Mouse (Mus musculus) T-helper 17 cell (primary cell): ENCODE results near the gene Gse1.
"Not testable (repeated sequence)": the region's sequence is repeated elsewhere in the genome, so short reads cannot be mapped to it uniquely, and the experiment has no call there.

ENCODE experiments used
- in situ Hi-C, 2 experiments: fragments of 300-600 bp; cut with MboI, MseI; formaldehyde crosslinking; loops; 1 replicate in 1 of 2; 2 replicates in 1 of 2; pipeline ENCODE4 v1.15.1; 2025; ENCODE audit warnings: high pct_unique_total_duplicates in 2 of 2

Gse1 gene

DNA sequence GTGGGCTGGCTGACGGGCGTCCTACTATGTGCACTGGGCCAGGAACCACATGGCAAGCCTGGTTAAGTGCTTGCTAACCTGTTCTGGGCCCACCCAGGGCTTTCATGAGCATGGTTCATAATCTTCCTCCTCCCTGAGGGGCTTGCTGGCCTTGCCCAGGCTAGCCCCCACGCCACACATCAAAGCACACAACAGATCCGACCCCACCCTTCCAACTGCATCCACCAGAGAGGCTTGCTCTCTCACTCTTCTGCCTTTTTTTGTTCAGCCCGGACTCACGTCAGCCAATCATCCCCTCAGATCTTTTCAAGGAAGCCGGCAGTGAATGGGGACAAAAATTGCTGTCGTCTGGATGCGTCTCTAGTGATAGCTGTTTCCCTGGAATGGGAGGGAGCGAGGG lies 112.9 kb downstream of the Gse1 start:
- in situ Hi-C loops, result no loop called here

DNA sequence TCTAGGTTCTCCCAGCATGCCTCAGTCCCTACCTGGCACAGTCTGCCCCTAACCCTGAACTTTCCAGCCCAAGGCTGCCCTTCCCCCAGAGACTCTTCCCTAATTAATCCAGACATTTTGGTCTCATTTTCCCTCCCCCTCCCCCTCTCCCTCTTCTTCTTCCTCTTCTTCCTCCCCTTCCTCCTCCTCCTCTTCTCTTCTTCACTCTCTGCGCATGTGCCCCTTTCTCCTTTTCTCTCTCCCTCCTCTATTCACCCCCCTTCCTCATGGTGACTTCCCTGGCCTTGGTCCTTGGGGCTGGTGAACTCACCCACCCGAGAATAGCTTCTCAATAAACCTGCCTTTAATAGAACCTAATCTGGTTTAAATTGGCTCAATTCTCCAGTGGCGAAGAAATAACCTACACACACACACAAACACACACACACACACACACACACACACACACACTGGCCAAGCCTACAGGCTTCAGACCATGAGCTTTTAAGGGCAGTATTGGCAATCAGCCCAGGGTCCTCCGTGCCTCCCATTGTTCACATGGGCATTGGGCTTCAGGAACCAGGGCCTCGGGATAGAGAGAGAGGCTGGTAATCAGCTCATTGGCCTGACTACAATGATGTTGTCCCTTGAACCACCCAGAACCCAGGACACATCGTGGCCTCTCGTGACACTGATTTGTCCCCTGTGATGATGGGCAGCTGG lies 114.7 kb downstream of the Gse1 start:
- in situ Hi-C loops, result no loop called here

DNA sequence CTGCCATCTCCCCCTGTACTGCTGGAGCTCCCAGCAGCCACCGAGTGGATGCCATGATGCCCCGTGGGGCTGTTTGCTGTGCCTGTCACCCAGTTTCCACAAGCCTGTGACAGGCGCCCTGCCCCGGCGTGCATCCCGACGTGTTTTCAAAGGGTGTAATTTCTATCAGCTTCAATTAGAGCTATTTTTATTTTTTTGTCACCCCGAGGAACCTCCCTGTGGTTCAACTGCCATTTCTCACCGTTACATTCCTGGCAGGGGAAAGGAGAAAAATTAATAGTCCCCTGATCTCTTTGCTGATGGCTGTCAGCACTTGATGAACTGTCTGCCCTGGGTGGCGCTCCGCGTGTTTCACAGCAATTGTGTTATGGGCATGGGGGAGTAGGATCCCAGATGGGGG lies 115.3 kb downstream of the Gse1 start:
- in situ Hi-C loops, result no loop called here

DNA sequence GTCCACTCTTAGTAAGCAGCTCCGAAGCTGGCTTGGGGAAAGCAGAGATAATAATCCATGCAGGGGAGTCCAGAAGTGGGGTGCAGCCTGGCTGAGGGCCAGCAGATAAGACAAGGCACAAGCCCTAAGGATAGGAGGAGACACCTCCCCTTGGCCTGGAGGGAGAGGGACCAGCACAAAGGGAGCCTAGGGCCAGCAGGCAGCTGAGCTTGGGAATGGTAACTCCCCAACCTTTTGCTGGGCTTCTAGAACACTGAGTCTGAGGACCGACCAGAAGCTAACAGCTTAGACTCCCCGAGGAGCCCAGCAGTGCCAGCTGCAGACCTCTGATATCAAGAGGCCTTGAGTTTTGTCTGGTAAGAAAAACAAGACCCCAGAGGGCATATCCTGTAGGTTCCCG lies 115.9 kb downstream of the Gse1 start:
- in situ Hi-C loops, result no loop called here

DNA sequence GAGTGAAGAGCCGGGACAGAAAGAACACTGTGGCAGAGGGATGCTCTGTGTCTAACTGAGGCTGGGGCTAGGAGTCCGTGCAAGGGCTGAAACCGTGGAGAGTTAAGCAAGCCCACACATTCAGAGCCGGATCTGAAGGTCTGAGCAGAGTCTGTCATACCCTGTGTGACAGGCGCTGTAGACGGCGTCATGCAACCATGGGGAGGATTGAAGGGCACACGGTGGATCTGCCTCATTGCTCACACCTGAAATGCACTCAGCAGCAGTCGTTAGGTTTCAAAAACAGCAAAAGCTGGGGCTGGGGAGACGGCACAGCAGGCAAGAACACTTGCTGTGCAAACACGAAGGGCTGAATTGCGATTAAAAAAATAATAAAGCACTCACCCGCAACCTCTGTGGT lies 116.3 kb downstream of the Gse1 start:
- in situ Hi-C loops, result no loop called here

DNA sequence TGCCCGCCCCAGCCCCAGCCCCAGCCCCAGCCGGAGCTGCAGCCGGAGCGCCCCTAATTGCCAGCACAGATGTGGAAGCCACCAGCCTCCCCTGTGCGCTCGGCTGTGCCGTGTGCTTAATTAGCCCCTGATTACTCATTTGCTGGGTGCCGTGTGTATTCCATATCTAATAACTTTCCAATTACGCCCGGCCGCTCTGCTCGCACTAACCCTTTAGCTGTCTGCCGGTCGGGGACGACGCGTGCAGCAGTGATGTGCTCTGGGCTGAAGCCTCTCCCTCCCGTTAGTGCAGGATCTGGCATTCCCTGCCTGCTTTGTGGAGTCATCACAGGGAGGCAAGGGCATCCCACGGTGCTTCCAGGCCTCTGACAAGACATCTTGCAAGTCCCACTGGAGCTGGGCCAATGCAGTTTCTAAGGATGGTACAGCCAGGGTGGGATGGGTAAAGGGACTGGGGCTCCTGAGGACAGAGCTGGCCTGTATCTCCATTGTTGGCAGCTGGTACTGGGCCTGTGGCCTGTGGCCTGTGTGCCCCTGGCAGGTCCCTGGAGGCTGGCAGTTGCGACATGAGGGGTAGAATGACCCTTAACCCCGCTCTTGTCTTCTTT lies 119.6 kb downstream of the Gse1 start:
- in situ Hi-C loops, result no loop called here

DNA sequence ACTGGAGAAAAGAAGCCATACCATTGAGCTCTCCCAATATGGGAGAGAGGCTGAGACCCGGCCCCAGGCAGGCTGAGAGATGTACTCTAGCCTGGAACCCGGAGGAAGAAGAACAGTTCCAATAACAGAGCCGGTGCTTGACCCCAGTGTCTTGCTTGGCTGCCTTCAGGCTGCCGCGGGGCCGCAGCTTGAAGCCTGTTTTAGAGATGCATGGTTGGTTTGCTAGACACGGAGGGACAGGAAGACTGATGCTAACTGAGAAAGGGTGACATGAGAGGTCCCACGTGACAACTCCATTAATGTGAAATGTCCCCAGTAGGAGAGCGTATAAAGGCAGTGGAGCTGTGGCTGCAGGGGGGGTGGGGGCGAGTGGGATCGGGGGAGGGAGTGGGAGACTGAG lies 120.7 kb downstream of the Gse1 start:
- in situ Hi-C loops, result no loop called here

DNA sequence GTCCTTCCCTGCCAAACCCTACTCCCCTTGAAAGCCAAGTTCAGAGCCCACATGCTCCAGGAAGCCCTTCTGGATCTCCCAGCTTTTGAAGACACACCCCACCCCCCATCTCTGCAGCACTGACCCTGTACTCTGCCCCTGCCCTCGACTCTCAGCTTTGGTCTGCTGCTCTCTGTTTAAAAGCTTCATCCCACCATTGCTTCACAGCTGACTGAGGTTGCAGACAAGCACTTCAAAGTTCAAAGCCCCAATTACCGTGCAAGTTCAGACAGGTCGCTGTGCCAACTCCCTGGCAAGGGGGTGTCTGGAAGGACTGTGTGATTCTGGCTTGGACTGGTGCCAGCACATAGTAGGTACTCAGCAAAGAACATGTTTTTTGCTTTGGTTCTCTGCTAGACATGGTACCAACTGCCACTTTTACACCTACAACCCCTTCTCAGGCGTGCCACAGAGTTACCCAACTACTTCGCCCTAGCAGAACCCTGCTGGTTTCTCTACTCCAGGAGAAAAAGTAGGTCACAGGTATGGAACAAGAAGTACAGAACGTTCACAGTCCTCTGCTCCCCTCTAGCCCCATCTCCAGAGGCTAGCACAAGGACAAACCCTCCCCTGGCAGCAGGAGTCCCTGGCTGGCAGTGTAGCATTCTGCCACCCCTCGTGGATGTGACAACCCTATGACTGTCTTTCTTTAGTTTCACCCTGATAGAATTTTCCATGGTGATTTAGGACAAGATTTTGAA lies 123.2 kb downstream of the Gse1 start:
- in situ Hi-C loops, result no loop called here

DNA sequence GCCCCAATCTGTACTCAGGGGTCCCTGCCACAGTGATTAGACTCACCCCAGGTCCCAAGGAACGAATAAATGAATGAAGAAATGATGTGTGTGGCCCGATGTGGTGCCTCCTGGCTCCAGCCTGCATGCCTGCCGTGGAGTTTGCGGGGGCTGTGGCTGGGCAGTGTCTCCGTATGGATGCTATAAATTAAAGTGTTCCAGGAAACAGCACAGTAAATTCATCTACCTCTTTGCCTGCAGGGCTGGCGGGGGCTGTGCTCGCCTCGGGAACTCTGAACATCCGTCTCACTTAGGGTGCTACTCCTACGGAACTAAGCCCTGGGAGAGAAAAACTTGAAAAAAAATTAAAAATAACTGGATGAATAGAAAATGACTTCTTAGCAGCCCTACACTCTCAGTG lies 123.8 kb downstream of the Gse1 start:
- in situ Hi-C loops, result no loop called here

DNA sequence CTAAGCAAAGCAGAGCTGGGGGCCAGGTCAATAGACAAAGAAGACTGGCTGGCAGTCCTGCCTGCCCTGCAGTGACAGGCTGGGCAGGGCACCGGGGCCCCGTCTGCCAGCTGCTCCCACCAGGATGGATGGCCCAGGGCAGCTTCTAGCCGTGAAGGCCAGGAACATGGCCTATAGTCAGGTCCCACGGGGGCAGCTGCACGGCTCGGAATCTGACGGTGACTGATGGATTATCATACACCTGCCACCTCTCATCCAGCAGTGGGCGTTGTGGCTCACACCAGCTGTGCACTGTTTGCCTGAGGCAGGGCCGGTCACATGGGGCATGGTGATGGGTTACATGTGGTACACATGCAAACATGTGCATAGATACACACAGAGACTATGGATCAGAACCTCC lies 127.8 kb downstream of the Gse1 start:
- in situ Hi-C loops, result no loop called here

DNA sequence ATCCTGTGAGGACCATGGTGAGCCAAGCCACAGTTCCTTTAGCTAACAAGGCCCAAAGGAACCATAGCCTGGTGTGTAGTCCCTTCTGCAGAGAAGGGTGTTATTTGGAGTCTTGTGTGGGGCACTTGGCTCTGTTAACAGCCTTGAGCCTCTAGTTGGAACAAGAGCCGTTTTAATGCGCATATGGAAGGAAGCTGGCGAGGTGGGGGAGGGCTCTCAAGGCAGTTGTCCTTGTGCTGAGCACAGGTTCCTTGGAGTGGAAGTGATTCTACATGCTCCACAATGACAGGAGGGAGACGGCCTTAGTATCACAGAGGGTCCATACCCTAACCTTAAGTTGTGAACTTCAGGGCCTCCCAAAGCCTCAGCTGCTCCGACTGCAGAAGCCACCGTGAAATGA lies 129.2 kb downstream of the Gse1 start:
- in situ Hi-C loops, result no loop called here

DNA sequence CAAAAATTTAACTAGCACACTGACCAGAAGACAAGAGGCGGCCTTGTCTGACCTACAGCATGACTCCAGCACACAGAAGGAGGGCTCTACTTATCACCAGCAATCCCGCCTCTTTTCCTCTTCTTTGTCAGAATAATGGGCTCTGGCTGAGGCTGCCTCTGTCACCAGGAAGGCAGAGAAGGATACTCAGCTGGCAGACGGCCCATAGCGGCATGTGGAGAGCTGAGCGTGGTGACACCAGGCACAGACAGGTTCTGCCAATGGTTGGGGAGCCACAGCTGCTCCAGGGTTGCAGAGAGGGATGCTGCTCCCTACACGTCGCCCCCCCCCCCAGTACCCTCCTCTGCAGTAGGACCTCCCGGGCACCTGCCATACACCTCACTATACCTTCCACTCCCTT lies 133.0 kb downstream of the Gse1 start:
- in situ Hi-C loops, result loop anchor here (5.0 kb wide), 2 partner anchors 34 to 39 kb away; no protein-coding TSS in a partner anchor

DNA sequence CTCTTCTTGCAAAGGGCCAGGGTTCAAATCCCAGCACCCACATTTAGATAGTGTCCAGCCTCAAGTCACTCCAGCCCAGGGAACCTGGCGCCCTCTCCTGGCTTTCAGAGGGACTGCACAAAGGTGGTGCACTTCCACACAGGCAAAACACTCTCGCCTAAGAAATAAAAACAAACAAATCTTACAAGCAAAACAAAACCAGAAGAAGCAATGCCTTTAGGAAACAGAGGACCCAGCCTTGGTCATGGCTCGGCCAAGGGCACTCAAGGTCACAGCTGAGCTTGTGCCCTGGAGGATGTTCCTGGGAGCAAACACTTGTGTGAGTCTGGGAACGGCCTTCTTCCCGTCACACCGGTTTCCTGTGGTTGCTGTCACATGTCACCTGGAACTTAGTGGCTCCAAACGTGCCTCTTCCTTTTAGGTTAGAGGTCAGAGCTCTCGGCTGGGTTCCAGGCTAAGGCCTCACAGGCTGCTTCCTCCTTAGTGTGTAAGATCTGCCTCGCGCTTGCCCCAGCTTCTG lies 135.4 kb downstream of the Gse1 start:
- in situ Hi-C loops, result loop anchor here (5.0 kb wide), 2 partner anchors 36 to 41 kb away; no protein-coding TSS in a partner anchor

DNA sequence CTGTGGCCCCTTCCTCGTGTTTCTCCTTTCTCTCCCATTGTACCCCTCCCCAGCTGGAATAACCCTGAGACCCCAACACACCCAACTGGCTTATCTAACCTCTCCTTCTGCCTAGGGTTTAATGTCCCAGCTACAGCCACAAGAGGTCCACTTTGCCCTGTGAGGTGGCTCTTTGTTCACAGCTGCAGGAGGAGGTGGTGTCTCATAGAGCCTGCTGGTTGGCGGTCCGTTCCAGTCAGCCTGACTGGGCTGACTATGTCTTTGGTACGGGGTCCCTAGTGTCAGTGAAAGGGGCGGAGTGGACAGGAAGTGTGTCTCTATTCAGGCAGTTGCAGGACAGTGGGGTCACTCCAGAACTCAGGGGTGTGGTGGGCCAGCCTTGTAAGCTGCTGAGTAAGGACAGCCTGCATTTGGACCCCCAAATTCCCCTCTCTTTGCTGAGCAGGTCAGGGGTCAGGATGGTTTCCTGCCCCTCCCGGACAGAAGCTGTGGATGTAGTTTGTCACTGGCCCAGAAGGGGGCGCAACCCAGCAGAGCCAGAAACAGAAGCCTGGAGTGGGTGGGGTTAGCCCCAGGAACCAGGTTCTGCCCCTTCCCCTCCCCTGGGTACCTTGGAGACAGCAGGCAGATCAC lies 136.0 kb downstream of the Gse1 start:
- in situ Hi-C loops, result loop anchor here (5.0 kb wide), 2 partner anchors 37 to 42 kb away; no protein-coding TSS in a partner anchor

DNA sequence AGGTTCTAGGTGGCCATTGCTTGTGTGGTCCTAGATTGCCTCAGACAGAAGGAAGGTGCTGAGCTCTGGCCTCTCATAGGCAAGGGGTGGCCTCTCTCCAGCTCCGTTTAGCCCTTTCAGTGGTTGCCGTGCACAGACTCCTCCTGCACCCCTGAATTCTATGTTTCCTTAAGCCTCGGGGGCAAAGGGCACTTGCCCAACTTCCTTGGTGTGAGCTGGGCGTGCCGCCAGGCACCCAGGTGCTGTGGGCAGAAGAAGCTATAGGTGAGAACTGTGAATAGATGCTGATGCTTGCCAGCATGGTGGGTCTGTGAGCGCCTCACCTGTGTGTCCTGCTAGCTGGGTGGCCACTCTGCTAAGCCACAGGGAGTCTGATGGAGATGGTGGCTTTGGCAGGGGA lies 138.6 kb downstream of the Gse1 start:
- in situ Hi-C loops, result no loop called here

DNA sequence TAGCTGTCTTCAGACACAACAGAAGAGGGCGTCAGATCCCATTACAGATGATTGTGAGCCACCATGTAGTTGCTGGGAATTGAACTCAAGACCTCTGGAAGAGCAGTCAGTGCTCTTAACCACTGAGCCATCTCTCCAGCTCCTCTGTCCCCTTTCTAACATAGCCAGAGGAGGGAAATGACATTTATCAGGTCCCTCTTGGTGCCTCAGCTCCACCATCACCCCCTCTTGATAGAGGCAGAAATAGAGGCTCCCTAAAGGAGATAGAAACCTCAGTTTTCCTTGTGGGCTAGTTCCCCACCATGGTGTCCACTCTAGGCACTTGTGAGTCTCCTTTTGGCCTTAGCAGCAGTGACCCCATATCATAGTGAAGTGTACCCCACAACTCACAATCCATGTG lies 139.9 kb downstream of the Gse1 start:
- in situ Hi-C loops, result not testable (repeated sequence)

DNA sequence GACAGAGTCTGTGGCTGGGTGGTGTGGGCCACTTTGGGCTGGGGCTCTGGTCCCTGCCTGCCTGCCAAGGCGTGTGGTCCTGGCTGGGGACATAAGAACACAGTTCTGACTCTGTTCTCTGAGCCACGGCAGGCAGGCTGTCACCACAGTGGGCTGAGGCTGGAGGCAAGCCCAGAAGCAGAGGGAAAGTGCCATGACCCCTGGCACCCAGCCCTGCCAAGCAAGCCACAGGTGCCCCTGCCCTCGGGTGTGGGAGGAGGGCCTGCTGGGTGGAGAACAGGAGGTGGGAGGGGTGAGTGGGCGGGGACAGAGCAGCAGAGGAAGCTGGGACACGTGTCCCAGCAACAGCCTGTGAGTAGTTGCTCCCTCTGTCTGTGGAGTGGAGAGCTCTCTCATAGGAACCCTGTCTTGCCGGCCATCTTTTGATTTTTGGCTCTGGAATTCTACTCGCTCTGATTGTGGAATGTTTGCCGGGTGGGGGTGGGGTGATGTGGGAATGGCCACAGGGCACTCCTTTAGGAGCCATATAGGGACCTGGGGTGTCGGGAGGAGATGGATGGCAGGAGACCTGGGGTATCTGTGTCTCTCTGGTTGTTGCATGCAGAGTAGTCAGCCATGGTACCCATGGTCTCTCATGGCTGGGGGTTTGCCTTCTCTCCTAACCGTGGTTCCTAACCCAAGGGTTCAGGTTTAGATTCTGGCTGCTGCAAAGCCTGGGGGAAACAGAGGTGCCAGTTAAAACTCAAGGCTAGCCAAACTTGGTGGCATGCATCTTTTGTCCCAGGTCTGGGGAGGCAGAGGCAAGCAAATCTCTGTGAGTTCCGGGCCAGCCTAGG lies 140.8 kb downstream of the Gse1 start:
- in situ Hi-C loops, result no loop called here

DNA sequence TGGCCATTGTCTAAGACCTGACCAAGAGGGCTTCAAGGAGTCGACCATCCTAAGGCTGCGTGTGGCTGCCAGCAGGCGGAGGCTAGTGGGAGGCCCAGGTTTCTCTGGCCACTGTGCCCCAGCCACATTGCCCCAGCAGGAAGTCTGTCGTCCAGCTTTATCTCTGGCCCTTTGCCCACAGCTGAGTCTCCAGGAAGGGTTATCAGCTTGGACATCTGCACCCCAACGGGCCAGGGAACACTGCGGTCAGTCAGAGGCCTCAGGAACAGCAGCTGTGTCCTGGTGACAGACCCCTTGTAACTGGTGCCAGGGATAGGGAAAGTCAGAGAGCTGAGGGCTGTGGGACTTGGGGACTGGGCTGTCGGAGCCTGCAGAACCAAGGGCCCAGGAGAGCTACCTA lies 141.7 kb downstream of the Gse1 start:
- in situ Hi-C loops, result no loop called here

DNA sequence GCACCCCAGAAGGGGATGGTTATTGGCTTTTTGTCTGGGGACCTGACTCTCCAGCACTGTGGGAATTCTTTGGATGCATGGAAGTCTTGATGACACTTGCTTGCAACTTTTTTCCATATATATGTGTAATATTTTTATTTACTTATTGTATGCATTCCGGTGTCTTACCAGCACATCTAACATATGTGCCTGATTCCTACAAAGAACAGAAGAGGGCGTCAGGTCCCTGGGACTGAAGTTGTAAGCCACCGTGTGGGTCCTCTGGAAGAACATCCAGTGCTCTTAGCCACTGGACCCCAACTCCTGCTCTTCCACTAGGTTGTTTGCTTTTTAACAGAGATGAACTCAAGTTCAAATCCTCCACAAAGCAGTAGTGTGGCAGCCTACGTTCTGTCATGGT lies 142.2 kb downstream of the Gse1 start:
- in situ Hi-C loops, result no loop called here

DNA sequence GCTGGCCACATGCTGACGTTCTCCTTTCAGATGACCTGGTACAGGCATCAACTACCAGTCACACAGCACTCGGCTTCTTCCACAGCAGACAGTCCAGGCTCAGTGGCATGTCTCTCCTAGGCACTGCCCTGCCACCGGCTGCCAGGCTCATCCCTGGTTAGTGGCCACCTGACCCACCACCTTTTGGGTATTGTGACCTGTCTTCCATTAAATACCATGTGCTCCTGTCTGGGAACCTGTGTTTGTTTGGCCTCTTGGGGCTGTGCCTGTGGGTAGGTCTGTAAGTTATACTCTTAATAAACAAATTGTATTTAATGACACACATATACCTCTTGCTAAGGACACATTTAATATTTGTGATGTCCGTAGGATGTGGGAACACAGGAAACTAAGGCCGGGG lies 142.9 kb downstream of the Gse1 start:
- in situ Hi-C loops, result no loop called here
